Mouse (Mus musculus) retina, embryonic 14.5 days (tissue): ENCODE data around the gene Ticrr.
A peak's percentile ranks its signal among the peaks of the same experiment; 100 is the strongest.

Experiments
- DNase-seq: peaks from one replicate; pipeline ENCODE4 v3.0.0-alpha.2; 2015; ENCODE audit warnings: low spot score

Gene Ticrr

DNA sequence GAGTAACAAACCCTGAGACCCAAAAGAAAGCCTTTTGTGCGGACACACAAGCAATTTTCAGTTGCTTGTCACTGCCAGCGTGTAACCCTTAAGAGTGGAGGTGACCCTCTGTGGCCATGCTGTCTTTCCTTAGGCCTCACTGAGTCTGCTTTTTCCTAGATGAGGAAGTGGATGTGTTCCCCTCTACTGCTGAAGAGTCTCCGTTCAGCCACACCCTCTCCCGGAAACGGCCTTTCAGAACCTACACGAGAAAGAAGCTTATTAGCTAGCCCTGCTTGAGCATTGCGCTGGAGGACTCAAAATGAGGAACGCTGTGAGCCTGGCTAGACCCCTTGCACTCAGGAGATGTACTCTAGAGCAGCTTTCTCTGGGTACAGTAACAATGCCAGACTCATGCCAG lies 36.5 kb downstream of the Ticrr start:
- DNase-seq, result no peak

- DNase-seq, result no peak
Observed at GRCm38 (mm10) chr7:79702755-79703154, 42.8 kb downstream of the Ticrr start.

GRCm38 (mm10) chr7:79705210-79705609 lies 45.2 kb downstream of the Ticrr start:
- no peak for DNase-seq

DNA sequence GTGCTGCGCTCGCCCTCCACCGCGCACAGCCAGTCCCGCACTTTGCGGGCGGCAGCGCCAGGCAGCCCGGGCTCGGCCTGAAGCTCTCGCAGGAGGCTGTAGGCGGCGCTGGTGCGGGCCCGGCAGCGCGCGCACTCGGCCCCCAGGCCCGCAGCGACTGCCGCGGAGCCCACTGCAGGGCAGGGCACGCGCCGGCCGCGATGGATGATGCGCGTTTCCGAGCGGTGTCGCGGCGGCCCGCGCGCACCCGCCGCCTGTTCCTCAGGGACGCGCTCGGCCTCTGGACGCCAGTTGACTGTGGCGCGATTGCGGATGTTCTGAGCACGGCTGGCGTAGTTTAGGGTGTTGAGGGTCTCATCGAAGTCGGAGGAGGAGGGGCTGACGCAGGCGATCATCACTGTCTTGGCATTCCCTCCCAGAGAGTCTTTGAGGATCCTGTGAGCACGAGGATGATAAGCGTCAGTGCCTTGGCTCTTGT lies 50.2 kb downstream of the Ticrr start:
- peak; percentile 87 for DNase-seq

DNA sequence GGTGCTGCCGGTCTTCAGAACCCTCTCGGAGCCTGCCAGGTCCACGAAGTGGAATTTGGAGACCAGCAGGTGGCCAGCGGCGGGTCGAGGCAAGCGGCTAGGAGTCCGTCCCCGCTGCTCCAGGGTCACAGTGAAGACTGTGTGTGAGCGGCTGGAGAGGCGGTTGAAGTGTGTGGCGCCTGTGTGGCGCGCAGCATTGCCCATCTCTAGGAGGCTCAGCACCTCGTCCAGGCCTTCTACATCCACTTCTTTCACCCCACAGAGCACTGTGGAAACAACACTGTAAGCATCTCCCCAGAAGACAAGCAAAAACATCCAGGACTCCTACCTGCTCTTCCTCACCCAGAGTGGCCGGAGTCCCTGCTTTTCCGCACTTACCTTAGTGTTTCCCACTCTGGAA lies 50.8 kb downstream of the Ticrr start:
- peak; percentile 20 for DNase-seq

DNA sequence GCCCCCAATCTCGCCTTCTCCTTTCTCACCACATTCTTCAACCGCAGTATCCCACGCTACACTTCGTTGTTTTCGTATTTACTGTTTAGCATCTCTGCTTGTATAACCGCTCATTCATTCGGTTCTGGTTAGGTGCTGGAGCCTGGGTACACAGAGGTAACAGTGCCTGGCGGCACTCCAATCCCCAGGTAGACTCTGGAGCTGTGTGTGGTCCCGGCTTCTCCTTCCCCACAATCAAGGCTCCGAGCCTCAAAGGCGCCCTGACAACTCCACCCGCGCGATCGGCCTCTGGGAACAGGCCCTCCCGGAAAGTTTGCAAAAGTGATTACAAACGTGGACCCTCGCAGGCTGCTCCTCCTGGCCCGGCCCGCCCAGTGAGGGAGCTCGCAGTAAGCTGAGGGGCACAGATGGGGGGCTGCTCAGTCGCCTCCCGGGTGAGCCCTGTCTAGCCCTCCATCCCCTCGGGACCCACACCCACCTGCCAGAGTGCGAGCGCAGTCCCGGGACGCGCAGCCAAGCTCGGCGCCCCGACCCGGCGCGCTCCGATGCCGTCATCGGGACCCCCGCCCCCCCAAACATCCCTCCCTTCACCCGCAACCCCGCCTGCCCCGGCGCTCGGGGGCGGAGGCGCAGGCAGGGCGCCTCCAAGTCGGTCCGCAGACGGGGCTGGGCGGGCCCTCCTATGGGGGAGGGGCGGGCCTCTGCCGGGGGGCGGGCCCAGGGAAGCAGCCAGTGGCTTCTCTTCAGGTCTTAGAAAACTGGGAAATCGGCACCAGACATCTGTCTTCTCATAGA lies 55.4 kb downstream of the Ticrr start, which contains the start of gene Kif7:
TSS of gene Kif7 (minus strand) at position 534 of the 795 bp plus-strand sequence.
- DNase-seq, result peak; percentile 82

DNA sequence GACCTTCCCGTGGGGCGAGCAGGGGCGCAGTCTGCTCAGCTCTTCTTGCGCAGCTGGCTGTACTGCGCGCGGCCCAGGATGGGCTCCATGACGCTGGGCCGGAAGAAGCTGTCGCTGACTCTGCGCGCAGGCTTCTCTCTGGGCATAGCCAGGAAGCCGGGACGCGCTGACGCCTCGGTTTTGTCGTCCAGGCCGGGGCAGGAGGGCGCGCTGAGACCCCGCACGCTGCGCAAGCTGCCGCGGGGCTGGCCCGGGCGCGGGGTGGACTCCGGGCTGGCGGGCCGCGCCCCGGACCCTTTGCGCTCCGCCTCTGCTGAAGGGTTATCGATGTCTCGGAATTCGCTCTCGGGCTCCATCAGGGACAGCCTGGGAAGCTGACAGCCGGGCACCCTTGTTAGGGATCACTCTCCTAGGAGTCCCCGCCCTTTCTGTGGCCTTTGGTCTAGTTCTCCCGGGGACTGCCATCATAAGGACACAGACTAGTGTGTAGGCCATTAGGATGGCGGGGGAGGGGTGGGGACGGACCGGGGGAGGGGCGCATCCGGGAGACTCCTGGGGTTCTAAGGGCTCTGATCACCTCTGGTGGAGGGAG lies 61.5 kb downstream of the Ticrr start:
- DNase-seq, result peak; percentile 63

DNA sequence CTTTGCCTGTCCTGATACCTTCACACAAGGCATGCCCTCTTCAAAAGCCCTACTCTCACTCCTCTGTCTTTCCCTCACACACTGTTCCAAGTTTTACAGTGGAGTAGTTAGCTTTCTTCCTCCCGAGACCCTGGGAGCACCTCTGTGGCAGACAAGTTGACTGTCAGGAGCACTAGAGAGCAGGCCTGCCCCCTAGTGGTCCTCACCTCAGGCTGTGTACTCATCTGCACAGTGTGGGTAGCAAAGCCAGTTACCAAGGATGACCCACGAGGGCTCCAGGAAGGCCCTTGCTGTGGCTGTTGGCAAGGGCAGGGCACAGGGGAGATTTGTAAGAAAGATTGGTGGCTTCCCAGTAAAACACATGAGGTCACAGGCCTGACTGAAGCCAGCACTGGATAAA lies 67.1 kb downstream of the Ticrr start:
- DNase-seq, result peak; percentile 78

GRCm38 (mm10) chr7:79728219-79728618 lies 68.2 kb downstream of the Ticrr start:
- peak; percentile 80 for DNase-seq

GRCm38 (mm10) chr7:79729169-79729568 lies 69.2 kb downstream of the Ticrr start:
- DNase-seq, result peak; percentile 88

DNA sequence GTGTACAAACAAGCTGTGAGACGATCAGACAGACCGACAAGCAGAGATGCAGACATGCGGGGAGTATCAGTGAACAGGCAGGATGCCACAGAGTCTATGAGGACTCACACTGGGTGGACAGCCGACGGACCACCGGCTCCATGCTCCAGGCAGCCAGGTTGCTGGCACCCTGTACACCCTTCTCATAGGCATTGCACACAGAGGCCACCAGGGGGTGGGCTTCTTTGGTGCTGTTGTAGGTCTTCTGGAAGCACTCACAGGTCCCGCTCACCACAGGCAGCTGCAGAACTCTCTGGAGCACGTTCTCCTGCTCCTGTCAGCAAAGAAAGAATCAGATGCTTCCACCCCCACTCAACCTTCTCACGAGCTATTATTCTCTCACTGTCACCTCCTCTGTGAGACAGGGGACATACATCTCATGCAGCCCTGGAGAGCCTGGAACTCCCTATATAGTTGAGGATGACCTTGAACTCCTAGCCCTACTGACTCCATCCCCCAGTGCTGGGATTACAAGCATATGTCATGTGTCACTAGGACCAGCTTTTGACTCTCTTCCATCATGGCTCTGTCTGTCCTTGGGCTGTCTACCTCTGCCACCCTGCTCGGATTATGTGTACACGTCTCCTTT lies 69.9 kb downstream of the Ticrr start:
- DNase-seq, result peak; percentile 42

DNA sequence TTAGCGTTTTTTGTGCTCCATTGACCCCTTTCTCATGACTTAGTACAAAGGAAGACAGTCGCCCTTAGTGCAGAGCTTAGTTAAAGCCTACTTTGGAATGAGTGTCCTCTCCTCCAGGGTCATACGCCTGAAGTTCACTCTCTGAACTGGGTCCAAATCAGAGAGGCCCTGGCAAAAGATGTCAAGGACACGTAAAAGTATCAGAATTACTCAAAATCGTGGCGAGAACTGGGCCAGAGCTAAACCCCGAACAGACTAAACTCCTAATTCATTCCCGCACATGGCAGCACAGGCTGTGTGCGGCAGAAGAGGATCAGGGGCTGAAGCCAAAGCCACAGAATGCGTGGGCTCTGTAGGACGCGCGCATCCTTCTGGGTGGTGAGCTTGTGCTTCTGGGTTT lies 71.4 kb downstream of the Ticrr start:
- no peak for DNase-seq

DNA sequence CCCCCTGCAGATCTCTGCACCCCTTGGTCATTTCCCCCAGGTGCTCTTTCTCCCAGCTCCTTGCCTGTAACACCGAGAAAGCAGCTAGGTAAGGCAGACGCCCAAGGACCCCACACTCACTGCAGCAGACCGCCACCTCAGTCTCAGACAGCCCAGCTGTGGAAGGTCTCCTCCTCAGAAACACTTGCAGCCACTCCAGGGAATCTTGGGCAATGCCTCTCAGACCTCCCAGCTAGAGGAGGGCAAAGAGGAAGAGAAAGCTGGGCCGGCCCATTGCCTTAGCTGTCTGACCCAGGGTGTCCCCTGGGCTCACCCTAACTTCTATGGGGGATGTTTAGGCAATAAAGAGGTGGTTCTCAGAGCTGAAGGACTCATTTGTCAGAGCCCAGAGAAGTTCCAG lies 72.6 kb downstream of the Ticrr start, which contains the start of gene Plin1:
TSS of gene Plin1 (minus strand) at position 282 of the 400 bp plus-strand sequence.
- no peak for DNase-seq

GRCm38 (mm10) chr7:79734563-79734962 lies 74.6 kb downstream of the Ticrr start:
- no peak for DNase-seq

DNA sequence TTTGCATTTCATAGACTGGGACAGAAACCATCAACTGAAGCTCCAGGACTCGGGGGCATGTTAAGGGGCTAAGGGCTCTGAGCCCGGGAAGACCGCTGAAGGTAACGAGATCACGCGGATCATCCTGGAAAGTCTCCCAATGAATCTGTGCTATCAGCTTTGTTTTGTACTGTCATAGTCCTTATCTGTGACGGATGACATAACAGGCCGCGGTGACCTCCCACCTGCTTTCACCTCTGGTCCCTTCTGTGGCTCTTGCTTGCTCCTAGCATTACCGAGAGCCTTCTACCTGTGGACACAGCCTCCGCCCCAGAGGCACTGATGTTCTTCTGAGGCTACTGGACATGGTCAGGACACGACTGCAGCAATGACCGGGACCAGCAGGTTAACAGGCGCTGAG lies 76.5 kb downstream of the Ticrr start:
- no peak for DNase-seq

DNA sequence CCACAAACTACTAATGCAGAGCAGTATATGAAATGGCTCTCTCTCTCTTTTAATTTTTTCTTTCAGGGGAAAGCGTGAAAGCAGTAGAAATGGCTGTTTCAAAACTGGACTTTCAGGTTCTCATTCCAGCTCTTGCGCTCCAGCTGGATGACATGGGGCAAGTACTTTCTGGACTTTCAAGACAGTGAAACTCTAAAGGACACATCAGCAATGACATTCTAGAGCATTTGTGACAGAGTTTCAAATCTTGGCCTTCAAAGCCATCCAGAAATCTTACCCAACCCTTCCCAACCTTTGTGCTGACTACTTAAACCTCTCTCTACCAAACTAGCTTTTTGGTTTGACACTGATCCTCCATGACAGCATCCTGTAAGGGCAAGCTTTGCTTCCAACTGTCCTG lies 78.9 kb downstream of the Ticrr start:
- DNase-seq, result no peak

DNA sequence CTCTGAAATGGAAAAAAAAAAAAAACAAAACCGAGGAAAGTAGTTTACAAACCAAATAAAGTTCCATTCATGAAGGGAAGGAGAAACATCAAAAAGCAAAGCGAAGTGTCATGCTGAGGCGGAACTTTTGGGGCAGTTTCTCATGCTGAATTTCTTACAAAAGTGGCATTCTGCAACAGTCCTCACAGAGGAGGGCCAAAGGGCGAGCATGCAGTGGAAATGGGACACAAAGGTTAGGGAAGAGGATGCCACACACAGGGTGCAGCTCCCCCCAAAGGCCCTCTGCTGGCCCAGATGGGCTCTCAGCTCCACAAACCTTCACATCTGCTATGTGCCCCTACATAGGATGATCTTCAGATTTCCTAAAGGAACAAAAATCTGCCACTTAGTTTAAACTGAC lies 80.3 kb downstream of the Ticrr start:
- DNase-seq, result no peak

- no peak for DNase-seq
Observed at GRCm38 (mm10) chr7:79742277-79742658, 82.3 kb downstream of the Ticrr start.

GRCm38 (mm10) chr7:79742659-79743536 lies 82.9 kb downstream of the Ticrr start, which contains the start of the genes Pex11a and Wdr93:
TSS of gene Pex11a (minus strand) at chr7:79743131.
TSS of gene Wdr93 (plus strand) at chr7:79743163.
- DNase-seq, result peak; percentile 82

DNA sequence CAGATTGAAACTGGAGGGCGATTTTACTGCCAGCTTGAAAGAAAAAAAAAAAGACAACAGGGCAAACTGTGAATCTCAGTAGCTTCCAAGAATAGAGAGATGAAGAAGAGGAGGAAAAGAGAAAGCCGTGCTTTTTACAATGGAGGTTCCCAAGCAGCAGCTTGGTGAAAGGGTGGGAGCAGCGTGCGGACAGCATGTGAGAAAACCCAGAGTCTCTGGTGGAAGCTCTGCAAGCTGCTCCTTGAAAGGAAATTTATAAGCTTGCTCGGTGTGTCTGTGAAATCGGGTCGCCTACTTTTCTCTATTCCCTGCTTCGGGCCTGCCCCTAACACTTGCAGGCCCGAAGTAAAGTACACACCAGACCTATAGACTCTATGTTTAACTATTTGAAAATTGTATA lies 84.1 kb downstream of the Ticrr start:
- DNase-seq, result no peak

DNA sequence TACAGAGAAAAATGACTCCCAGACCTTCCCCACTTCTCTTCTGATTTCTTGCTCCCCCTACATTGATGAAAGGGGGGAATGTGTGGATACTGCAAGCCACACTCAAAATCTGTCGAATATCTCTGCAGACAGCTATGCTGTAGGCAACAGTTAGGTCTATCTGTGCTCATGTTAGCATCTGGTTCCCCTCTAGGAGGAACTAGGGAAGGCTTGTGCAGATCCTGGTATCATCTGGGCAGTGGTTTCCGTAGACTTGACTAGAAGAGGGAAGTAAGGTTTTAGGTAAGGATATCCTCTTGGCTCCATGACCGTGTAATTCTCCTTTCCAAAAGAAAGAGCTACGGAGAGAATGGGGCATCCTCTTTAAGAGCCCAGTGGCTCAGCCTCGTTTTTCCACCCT lies 84.6 kb downstream of the Ticrr start:
- DNase-seq, result no peak

DNA sequence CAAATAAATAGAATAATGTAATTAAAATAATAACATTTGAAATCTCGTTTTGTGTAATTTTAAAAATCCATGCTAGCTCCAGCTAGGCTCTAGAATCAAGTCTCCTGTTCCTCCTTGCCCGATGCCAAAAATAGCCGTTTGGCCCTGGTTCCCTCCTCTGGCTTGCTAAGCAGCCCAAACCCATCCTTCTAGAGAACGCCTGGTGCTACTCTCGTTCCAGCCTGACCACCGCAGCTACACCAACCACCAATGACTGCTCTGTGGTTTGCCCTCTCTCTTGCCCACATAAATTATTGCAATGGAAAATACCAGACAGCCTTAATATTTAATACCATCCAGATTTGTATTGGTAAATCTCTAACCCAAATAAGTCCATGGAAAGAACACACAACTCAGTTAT lies 87.7 kb downstream of the Ticrr start:
- no peak for DNase-seq
